Mouse (Mus musculus) megakaryocyte, embryonic 14.5 days (primary cell): ENCODE data around the gene Cdh6.

Experiments
- FLI1 ChIP-seq: IDR thresholded peaks from 2 replicates; pipeline ENCODE4 v1.6.1; 2012; ENCODE audit warnings: low read length, inconsistent platforms, mixed read lengths
- GATA1 ChIP-seq: IDR thresholded peaks from 3 replicates; pipeline ENCODE4 v1.6.1; 2012; ENCODE audit warnings: mixed read lengths, low read length, inconsistent platforms, borderline replicate concordance

GRCm38 (mm10) chr15:13208716-13209115 lies 35.2 kb upstream of the Cdh6 start:
- TF ChIP-seq GATA1 (no peak), FLI1 (no peak)
